Mouse (Mus musculus): ENCODE results near the gene Olfr259.

Gene Olfr259

GRCm38 (mm10) chr2:87114467-87114866, at the start of gene Olfr259:
Gene Olfr259, minus strand, starts transcription at chr2:87114567.
- no peak for DNase-seq (ENCODE audit: low read depth, low spot score)

DNA sequence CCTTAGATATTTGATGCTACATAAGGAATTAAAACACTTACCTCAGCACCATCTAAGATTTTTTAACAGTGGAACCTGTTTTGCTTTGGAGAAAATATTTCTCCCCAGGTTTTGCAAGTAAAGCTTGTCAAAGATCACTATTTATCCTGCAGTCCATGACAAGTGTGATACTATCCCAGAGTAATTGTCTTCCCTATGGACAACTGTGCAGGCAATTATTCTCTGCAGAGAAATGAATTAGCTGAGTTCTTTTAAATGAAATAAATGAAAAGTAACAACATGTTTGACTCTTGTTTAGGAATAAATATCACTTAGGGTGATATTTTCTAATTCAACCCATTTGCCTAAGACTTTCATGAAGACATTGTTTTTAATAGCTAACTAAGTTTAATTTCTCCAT, 38.2 kb upstream of the Olfr259 start, which contains the start of gene Olfr1111:
Gene Olfr1111 (minus strand): TSS at position 101 of the 400 bp plus-strand sequence.
- DNase-seq (ENCODE audit: low read depth, low spot score): no peak

DNA sequence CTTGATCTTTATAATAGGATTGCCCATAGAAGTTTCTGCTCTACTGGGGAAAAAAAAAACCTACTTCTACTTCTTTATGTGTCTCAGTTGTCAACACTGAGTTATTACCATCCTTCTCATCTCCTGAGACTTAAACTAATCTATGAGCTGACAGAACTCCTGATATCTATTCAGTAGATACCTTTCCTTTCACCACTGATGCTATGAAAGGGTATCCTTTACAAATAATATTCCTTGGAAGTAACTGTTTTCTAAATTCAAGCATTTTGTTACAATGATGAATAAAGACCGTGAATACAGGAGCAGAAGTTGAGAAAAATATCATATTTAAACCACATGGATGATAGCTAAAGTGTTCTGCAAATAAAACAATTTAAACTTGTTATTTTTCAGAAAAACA, 25.8 kb upstream of the Olfr259 start, which contains the start of gene Olfr1110:
Gene Olfr1110 (minus strand): TSS at position 101 of the 400 bp plus-strand sequence.
- DNase-seq (ENCODE audit: low read depth, low spot score): no peak

DNA sequence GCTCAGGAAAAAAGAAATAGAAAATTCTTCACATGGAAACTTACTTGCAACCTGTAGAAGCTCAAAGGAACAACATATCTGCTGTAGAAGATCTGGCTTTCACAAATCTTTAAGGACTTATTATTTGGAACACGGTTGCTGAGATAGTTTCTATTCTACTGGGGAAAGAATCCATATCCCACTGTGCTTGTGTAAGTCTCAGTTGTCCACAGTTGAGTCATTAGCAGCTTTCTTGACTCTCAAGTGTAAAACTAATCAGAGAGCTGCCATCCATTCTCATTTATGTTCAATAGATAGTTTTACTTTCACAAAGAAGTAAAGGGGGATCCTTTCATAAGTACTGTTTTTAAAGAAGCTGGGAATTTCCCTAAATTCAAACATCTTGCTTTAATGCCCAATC, 18.5 kb downstream of the Olfr259 start, which contains the start of gene Olfr1109:
Gene Olfr1109 (minus strand): TSS at position 101 of the 400 bp plus-strand sequence.
- DNase-seq (ENCODE audit: low read depth, low spot score): no peak

DNA sequence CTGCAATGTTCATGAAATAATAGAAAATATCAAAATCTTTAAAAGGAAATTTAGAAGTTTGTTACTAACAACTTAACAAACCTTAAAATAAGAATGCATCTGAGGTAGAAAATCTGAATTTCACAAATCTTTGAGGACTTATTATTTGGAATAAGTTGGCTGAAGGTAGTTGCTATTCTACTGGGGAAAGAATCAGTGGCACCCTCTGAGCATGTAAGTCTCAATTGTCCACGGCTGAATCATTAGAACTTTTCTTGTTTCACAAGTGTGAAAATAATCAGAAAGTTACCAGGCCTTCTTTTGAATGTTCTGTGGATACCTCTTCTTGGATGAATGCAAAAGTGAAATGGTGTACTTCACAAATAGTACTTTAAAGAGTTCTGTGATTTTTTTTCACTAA, 38.6 kb downstream of the Olfr259 start, which contains the start of gene Olfr1107:
Gene Olfr1107 (minus strand): TSS at position 101 of the 400 bp plus-strand sequence.
- no peak for DNase-seq (ENCODE audit: low read depth, low spot score)
